Mouse (Mus musculus) layer of hippocampus, postnatal 14 days (tissue): ENCODE data around the gene Pgm2l1. TPM values are rescaled to one million over a fixed set of nuclear protein-coding genes. Genes with fewer than 3 reads are reported as not detected.
A peak's percentile ranks its signal among the peaks of the same experiment; 100 is the strongest.
"Not testable (repeated sequence)": the region's sequence is repeated elsewhere in the genome, so short reads cannot be mapped to it uniquely, and the experiment has no call there.

ENCODE experiments used
- DNase-seq, 2 experiments: peaks; one replicate each; pipeline ENCODE4 v3.0.0; 2021 to 2022; ENCODE audit warnings: low spot score in 2 of 2, mixed read lengths in 1 of 2
- total RNA-seq, 2 experiments: library from RNA; stranded (reverse); gene quantifications; 2 replicates each; pipeline ENCODE4 v1.2.3; 2021

The Pgm2l1 gene
- total RNA-seq, 2 experiments from 2014 or later = 313 to 349 TPM

DNA sequence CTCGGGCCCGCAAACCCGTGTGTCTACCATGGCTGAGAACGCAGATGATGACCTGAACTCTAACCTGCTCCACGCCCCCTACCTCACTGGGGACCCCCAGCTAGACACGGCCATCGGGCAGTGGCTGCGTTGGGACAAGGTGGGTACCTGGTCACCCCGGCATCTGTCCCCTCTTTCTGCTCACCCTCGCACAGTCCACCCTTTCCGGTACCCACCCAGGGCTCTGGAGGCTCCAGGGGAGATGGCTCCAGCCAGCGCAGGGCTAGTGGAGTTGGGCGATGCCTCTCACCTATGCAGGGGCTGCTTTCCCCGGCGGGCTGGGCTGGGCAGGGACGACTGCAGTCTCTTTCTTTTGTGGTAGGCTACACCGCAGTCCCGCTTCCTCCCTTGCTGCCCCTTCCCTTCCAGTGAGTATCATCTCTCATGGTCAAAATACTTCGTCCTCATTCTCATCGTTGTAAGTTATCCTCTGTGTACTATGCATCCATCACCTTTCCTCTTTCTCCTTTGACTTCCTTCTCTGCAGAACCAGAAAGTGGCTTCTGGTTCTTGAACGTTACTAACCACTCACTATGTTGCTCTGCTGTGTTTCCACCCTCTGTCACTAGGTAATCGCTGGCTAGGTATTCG, 817 bp downstream of the Pgm2l1 start:
- no peak for DNase-seq

DNA sequence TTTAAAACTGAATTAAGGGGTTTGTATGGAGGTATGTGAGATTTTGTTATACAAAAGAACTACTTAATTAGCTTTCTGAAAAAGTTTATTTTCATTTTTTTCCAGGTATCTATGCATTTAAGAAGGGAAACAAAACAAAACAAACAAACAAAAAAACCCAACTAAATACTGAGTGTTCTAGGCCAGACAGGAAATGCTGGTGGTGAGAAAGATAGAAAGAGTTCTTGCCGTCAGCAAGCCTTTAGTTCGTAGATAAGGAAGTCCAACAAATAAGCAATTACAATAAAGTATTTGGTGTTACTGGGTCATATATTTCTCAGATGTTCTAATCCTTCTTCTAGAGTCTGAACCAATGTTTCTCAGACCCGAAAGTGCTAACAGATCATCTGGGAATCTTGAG, 1.8 kb downstream of the Pgm2l1 start:
- no peak for DNase-seq

DNA sequence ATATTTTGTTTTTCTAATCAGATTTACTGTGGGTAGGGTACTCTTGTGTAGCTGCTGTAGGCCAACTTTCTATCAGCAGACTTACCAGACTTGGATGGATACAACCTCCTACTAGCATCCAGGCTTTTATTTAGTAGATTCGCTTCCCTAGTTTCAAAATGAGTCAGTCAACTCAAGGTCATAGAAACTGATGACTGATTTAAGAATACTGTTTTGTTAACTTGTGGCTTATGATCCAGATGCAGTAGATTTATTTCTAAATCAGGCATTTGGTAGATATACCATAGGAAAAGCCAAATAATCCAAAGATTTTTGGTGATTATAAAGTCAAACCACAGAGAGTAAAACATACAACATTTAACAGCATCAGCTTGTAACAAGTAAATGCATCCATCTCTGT, 3.5 kb downstream of the Pgm2l1 start:
- no peak for DNase-seq

DNA sequence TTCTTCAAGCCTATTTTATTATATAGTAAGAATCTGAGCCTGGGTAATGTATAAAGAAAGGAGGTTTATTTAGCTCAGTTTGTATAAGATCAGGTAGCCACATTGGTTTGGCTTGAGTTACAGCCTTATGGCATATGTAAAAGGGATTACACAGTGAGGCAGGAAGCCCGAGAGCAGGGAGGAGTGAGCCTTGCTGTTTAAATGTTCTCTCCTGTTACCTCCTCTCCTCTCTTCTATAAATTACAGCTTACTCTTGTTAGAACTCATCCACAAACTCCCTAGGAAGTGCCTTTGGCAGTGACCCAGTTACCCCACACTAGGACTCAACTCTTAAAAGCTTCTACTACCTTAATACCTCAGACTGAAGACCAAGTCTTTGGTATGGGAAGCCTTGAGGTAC, 4.5 kb downstream of the Pgm2l1 start:
- DNase-seq = no peak

DNA sequence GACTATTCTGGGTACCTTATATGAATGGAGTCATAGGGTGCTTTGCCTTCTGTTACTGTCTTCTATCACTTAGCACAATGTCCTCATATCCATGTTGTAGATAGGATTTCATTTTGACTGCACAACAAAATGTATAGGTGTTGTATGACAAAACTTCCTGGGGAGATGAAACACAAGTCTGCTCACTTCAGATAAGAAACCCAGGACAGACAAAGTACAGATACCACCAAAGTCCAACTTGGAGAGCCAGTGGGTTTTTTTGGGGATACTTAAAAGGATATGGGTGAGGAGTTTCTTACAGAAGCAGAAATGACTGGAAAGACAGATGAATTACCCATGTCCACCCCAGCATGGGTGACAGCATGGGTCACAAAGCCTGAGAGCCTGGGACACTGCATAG, 6.5 kb downstream of the Pgm2l1 start:
- DNase-seq = no peak

DNA sequence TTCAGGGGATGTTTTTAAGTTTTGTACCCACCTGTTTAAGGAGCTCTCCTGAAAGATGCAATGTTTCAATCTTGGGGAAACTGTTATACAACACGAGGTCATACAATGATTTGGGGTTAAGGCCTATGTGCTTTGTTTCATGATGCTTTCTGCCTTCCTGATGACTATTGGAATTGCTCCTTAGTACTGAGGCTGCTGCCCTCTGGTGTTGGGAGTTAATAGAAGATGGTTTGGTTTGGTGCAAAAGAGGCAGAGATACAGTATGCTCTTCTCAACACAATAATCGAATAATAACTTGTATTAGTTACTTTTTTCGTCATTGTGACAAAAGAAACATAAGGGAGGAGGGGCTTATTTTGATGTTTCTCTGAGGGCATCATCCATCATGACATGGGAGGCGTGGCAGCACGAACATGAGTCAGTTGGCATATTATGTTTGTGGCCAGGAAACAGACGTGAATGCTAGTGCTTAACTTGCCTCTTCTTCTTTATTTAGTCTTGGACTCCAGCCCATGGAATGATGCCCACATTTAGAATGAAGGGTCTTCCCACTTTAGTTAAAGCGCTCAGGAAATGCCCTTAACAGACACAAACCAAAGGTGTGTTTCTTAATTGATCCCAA, 7.2 kb downstream of the Pgm2l1 start:
- DNase-seq = peak in 1 of 2 experiments; percentile 38

DNA sequence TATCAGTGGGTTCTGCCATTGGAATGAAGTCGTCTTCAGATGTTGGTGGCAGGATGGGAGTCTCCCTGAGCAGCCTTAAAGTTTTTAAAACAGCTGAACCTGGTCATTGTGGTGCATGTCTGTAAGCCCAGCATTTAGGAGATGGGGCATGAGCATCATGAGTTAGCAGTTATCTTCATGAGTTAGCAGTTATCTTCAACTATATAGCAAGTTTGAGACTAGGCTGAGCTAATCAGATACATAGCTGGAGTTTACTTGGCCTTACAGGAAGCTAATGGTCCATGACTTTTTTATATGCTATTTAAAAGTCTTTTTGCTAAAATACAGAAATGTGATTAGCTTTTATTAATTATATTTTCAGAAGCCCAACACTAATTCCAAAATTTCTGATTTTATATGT, 11.1 kb downstream of the Pgm2l1 start:
- no peak for DNase-seq

DNA sequence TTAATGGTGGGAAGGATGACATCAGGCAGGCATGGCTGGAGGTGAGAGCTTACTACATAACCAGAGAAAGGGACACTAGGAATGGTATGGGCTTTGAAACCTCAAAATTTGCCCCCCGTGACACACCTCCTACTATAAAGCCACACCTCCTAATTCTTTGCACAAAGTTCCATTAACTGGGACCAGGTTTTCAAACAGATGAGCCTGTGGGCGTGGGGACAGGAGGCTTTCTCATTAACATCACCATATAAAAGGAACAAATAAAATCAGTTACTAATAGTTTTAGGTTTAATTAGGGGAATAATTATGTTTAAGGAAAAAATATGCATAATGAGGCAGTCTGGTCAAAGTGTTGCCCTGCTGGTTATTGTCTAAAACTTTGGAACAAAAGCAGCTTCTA, 13.4 kb downstream of the Pgm2l1 start:
- DNase-seq = peak in 1 of 2 experiments; percentile 52

DNA sequence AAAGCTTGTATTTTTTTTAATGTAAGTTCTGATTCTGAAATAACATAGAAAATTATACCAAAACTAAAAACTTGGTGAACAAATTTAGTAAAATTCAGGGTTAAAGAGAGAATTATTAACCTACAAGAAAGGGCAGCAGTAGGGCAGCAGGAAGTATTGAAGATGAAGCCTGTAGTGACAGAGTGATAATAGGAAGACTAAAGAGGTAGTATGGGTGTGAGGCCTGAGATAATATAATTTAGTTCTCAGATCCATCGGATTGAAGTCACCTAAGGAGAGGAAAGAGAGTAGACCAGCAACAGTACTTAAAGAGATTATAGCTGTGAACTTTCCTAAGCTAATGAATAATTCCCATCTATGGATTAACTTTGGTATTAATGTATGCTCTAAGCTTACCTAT, 15.8 kb downstream of the Pgm2l1 start:
- DNase-seq = no peak

DNA sequence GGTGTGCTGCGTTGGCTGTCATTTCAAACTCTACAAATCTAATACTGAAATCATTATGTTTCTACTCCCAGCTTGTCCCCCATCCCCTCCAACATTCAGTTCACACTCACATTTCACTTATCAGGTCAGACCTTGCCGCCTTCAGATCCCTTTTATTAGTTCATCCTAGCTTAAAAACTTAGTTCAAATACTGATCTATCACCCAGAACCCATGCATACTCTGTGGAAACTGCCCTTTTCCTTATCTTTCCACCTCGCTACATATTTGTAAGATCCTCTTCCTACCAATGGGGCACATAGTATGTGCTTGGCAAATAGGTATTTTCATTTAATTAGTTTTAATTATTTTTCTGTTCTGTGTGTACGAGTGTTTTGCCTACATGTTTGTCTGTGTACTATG, 17.0 kb downstream of the Pgm2l1 start:
- no peak for DNase-seq

DNA sequence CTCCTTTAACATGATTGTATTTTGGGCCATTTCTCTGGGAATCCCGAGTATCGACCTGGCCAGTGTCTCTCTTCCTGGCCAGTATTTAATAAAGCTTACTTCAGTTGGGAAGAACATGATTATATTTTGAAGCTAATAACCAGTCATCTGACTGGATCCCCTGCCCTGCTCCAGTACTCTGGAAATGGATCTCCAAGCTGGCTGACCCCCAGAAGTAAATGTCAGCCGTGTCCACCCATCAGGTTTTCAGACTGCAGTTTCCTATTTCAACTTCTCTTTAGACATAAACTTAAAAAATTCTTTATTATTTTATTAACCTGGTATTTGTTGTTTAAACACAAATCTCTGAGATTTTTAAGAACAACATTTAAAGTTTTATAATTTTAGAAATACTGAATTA, 18.0 kb downstream of the Pgm2l1 start:
- DNase-seq = no peak

DNA sequence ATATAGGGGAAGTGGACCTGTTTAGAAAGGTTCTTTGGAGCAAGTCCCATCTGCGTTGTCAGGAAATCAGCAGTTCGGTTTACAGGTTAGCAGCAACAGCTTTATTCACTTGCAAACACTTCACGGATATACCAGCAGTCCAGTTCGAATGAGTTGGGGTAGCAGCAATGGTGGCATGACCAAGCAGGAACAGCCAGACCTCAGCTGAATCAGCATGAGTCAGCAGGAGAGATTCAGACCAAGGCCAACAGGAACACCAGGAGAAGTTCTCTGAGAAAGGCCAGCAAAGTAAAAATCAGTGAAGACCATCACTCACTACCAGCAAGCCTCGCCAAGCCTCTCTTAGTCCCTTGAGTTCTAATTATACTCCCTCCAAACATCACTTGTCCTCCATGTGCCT, 23.5 kb downstream of the Pgm2l1 start:
- no peak for DNase-seq

DNA sequence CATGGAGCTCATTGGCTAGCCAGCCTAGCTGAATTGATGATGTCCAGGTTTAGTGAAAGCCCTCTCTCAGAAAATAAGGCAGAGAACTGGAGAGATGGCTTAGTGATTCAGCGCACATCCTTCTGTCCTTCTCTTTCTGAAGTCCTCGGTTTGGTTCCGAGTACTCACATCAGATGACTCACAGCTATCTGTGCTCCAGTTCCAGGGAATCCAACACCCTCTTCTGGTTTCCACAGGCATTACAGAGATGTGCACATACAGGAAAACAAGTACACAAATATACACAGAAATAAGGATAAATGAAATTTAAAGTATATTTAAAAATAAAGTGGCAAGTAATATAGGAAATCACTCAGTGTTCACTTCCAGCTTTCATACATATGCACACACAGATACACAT, 35.2 kb downstream of the Pgm2l1 start:
- no peak for DNase-seq

DNA sequence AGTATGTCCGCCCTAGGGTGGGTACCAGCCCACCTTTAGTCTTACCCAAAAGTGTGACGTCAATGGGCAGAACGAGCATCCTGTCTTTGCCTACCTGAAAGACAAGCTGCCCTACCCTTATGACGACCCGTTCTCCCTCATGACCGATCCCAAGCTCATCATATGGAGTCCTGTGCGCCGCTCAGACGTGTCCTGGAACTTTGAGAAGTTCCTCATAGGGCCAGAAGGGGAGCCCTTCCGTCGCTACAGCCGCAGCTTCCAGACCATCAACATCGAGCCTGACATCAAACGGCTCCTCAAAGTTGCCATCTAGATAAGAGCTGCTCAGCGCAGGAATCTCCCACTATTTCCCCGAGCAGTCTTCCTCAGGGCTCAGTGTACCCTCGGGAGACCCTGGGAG, 37.7 kb downstream of the Pgm2l1 start:
- not testable (repeated sequence) for DNase-seq

DNA sequence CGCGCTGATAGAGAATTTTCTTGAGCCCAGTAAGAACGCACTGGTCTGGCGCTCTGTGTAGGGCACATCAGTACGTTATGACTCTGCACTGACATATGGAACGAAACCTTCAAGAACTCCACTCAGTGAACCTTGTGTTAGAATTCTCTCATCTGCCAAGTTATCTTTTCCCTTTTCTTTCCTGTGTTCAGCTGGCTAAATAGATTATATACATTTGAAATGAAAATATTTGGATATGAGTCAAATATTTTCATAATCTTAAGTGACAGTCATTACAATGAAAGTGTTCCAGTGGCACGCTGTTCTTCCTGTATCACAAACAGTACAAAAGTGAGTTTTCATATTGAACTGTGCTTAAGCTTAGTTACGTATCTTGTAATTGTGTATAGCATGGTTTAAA, 45.2 kb downstream of the Pgm2l1 start:
- DNase-seq = no peak

DNA sequence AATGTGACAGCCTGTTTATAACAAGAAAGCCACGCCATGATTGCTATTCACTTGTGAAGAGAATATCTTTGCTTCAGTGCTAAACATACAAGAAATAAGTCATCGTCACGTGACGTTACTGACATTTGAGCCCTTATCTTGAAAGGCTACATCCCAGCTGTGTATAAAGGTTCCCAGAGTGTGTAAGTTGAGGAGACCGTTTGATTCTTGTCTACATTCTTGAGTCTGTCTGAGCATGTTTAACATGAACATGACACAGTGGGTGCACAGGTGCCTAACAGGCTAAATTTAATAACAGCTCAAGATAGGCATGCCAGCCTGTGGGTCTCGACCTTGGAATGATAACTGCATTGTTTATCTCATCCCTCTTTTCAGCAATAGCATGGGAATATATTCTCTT, 47.3 kb downstream of the Pgm2l1 start:
- no peak for DNase-seq

DNA sequence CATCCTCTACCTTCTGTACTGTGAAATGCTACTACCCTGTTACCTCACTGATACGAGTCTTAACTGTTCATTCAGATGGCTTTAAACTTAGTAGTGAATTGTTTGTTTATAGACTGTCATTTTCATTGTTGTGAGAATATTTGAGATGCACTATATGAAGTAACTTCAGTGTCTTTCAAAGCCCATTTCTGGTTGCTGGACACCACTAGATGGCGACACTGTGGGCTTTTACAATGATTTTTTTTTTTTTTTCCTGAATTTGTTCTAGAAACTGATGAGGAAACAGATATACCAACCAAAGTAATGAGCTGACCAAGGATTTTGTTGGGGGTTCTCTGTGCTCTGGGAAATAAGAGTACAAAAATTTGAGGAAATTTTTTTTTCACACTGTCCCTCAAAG, 49.2 kb downstream of the Pgm2l1 start:
- no peak for DNase-seq

DNA sequence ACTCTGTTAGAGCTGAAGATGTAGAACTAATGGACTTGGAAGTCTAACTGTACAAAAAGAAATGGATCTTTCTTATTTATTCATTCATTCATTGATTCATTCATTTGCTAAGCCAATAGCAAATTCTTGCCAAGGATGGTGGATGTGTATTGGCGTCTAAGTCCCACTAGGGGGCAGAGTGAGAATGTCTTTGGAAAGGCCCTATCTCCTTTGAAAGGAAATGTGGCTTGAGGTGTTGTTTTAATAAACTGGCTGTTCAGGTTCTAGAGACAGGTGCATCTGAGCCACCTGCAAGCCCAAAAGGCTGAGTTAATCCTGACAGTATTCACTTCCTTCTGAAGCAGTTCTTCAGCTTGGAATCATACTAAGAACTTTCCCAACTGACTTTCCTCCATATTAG, 52.6 kb downstream of the Pgm2l1 start:
- DNase-seq = peak in 1 of 2 experiments; percentile 62

DNA sequence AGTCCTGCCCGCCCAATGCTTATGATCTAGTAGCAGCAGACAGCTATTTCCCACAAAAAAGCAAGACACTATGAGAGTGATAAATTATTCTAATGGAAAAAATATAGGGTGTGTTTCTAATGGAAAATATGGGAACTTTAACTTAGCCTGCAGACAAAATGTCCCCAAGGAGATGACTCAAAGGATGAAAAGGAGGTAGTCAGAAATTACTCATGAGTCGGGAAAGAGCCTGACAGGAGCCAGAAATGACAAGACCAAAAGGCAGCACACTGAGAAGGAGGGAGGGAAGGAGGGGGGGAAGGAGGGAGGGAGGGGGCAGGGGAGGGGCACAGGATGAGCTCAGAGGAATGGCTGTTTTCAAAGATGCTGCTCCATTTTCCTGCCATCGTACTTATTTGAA, 54.4 kb downstream of the Pgm2l1 start:
- DNase-seq = no peak

DNA sequence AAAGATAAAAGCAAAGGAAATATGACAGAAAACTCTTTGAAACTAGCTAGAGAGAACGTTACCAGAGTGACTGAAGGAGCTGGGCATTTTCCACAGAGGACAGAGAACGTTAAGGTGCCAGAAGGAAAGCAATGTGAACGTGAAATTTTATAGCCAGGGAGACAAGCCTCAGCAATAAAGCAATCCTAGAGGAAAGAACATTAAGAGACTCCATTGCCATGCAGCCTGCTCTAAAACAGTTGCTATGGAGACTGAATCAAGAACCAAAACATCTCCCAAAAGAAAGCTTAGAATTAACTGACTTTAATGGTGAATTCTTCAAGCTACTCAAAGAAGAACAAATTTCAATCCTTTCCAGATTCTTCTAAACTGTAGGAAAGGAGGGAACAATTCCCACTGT, 56.1 kb downstream of the Pgm2l1 start:
- peak in 1 of 2 experiments; percentile 34 for DNase-seq

DNA sequence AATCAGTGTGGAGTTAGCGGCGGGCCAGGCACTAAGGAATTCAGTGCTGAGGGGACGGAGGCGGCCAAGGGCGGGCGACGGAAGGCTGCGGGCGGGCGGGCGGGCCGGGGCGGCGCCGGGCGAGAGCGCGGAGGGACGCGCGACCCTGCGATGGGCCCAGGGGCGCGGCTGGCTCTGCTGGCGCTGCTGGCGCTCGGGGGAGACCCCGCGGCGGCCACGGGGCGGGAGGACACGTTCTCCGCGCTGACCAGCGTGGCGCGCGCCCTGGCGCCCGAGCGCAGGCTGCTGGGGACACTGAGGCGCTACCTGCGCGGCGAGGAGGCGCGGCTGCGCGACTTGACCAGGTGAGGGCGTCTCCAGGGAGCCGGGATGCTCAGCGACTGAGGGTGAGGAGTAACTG, 58.2 kb downstream of the Pgm2l1 start, which contains the start of gene P4ha3:
Gene P4ha3, plus strand, starts transcription at position 138 of the 400 bp plus-strand sequence.
- no peak for DNase-seq

DNA sequence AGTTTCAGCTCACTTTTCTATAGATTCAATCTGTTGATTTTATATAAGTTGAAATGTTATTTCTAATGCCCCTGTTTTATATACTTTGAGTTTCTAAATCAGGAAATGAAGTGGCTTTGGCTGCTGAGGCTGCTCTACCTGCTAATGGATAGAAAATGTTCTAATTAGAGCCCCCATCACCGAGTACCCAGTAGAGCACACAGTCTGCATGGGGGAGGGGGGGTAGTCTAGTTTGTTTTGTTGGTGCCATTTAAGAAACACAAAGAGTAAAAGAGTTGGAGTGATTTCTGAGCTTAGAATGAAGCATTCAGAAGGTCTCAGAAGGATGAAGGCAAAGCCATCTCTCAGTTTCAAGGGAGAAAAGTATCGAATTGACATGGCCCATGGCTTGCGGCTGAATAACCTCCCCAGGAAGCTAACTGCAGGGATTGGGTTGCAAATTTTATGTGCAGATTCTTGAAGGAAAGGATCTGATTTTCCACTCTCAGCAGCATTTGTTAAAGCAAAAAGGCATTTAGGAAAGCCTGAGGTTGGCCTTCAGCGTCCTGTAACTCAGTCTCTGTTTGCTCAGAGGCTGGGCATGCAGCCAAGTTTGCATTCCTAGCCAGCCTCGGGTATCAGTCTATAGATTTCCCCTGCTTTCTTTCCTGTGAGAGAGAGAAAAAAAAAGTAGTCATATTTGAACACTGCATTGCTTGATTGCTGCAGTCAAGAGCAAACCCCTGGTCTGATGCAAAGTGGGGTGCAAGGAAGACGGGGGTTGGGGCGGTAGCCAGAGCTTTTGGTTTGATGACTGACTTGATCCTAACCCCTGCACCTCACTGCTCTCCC, 60.8 kb downstream of the Pgm2l1 start:
- no peak for DNase-seq
